Mouse (Mus musculus): ENCODE data around the gene Tmprss9.

DNA sequence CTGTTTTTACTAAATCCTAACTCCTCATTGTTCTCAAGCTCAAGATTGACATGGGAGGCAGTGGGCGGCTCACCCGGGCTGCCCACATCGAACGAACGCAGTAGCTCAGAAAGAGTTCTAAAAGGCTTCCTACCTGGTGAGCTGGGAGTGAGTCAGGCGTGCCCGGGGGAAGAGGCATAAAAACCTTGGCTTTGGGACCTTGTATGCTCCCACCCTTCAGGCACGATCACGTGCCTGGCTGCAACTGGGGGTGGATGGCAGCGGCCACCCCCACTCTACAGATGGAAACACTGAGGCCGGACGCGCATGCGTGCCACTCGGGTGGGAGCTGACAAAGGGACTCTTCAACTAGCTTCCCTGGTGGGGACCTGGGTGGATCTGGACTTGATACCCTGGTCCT is 29.3 kb upstream of the Tmprss9 start:
- TF ChIP-seq CTCF (IDR thresholded peaks at IDR 0.05; ENCODE audit: insufficient read depth, low read depth, low read length) (no peak), POLR2A (IDR thresholded peaks at IDR 0.05; ENCODE audit: insufficient read depth, low read depth, low read length) (no peak)
